Mouse (Mus musculus) granulocyte monocyte progenitor cell, adult 5-6 weeks (primary cell): Measurements from ENCODE around the gene 4930474N05Rik. TPM values are rescaled to one million over a fixed set of nuclear protein-coding genes. Genes with fewer than 3 reads are reported as not detected.

ENCODE experiments used
- ATAC-seq: replicated peaks from 2 replicates; pipeline ENCODE4 v1.8.0; 2016; ENCODE audit warnings: mild to moderate bottlenecking, moderate TSS enrichment, inconsistent platforms; ENCODE audit not compliant: poor library complexity, severe bottlenecking
- total RNA-seq, 2 experiments: library from RNA; stranded (forward) in 1 of 2; stranded (reverse) in 1 of 2; fragments of 200-712, 200-1000 nt in 1 of 2; fragments of >200 nt in 1 of 2; fragmentation: Nextera tagmentation in 1 of 2; gene quantifications; 2 replicates each; pipeline ENCODE4 v1.2.3; 2014 to 2017

The 4930474N05Rik gene
- total RNA-seq (2014; fragmentation: Nextera tagmentation) (not detected in 2 replicates), total RNA-seq (2017) (not detected in 2 replicates)

- ATAC-seq = no peak
Measured at GRCm38 (mm10) chr14:36094617-36095016, at the start of gene 4930474N05Rik. Gene 4930474N05Rik (plus strand): TSS chr14:36094917.

GRCm38 (mm10) chr14:36048746-36049391, 45.8 kb upstream of the 4930474N05Rik start:
- no peak for ATAC-seq

- no peak for ATAC-seq
Measured at GRCm38 (mm10) chr14:36053281-36053680, 41.4 kb upstream of the 4930474N05Rik start.

DNA sequence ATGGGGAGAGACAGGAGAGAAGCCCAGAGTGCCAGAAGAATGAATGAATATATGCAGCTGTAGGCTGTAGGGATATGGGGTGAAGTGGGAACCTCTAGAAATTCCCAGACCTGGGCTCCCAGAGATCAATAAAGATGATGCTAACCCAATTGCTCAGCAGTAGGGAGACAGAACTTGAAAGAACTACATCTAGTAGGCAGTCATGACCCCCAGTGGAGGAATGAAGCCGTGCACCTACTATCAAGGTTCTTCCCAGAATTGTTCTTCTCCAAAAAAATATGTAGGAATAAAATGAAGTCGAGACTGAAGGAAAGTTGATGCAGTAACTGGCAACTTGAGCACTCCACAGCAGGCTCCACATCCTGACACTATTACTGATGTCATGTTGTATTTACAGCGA, 3.8 kb downstream of the 4930474N05Rik start:
- no peak for ATAC-seq

- no peak for ATAC-seq
Measured at GRCm38 (mm10) chr14:36099647-36100046, 4.9 kb downstream of the 4930474N05Rik start.

DNA sequence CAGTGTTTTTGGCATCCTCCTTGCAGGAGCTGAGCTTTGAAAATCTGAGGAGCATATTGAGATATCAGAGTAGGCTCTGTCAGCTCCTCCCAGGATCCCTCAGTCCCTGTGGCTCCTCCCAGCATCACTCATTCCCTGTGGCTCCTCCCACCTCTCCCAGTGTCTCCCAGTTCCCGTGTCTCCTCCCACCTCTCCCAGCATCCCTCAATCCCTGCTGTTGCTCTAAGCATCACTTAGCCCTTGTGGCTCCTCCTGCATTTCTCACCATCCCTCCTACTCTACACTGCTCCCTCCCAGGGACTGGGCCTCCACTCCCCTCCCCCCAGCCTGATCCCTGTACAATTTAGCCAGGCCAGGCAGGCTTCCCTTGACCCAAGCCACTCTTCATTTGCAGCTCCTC, 6.0 kb downstream of the 4930474N05Rik start:
- ATAC-seq = no peak

DNA sequence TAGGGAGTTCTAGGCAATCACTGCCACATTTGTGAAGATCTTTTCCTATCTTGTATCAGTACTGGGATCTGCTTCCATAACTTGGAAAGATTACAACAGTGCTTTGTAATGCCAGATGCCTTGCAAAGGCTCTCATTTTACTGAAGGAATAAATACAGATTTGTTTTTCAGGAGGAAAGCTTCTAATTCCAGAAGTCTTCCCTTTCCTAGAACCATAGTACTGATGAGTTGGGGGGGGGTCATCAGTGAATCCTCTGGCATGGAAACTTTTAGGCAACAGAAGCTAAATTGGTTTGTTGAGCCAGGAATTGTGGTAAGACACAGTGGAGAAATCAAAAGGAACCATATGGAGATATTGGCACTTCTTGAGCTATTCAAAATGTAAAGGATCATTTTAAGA, 19.8 kb downstream of the 4930474N05Rik start:
- ATAC-seq = no peak

DNA sequence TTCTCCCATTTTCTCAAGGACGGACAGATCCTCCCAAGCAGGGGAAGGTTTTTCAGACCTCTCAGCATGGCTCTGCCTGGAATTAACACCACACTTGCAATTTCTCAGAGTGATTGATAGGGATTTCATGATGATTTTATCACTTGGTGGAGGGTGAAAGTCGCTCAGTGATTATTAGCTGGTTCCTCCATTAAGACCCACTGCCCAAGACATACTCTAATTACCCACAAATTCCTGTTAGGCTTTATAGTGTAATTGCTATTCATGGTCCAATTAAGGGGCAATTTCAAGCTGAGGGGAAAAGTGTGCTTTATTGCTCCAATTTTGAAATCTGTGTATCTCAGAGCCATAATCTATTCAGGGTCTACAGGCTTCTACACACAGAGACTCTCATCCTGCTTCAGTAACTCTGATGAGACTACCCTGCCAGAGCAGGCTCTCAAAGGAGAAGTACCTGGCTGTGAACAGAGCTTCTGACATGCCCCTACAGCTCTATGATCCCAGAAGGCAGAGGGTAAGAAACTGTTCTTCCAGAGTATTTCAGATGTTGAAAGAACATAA, 29.1 kb downstream of the 4930474N05Rik start:
- ATAC-seq = no peak

GRCm38 (mm10) chr14:36135749-36136148, 41.0 kb downstream of the 4930474N05Rik start:
- ATAC-seq = no peak

DNA sequence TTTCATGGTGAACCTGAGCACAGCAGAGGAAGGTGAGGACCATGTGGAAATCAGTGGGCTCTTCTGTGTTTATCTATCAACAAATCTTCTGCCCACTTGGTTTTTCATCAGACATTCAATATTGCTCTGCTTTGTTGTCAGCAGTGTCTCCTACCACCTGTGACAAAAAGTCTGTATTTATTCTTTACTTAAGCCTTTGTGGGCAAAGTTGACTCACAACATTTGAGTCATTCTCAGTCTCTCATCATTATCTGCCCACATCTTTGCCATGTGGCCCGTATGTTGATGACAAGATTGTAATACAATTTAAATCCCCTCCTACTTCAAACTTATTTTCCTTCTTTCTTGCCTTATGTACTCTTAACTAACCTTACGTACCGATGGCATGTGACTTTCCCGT, 43.0 kb downstream of the 4930474N05Rik start:
- ATAC-seq = no peak

GRCm38 (mm10) chr14:36145261-36145660, 50.5 kb downstream of the 4930474N05Rik start:
- ATAC-seq = no peak
